Mouse (Mus musculus) heart, embryonic 14.5 days (tissue): ENCODE data around the gene Sptbn4. TPM values are rescaled to one million over a fixed set of nuclear protein-coding genes. Genes with fewer than 3 reads are reported as not detected.

Experiments
- ATAC-seq: fragments of 200-750 bp; cut with Nextera tagmentation; 2 replicates; pipeline ENCODE4 v1.8.0; 2017; ENCODE audit warnings: low read depth, moderate TSS enrichment; ENCODE audit not compliant: insufficient number of reproducible peaks, insufficient read depth, low FRiP score
- H3K27ac ChIP-seq, 2 experiments: fragments of 200-500 bp in 1 of 2; fragments of 300-500 bp in 1 of 2; sonication (generic) in 1 of 2; replicated peaks in 1 of 2; 2 replicates each; pipeline ENCODE4 v1.5.1; 2012 to 2014; ENCODE audit warnings: low read depth in 2 of 2, low read length in 2 of 2, control low read depth in 1 of 2, mild to moderate bottlenecking in 1 of 2, mixed read lengths in 1 of 2; ENCODE audit not compliant: control insufficient read depth in 1 of 2, insufficient read depth in 1 of 2
- H3K27me3 ChIP-seq: fragments of 300-500 bp; sonication (generic); 2 replicates; pipeline ENCODE4 v1.6.1; 2014; ENCODE audit warnings: mild to moderate bottlenecking, low read length, control low read depth; ENCODE audit not compliant: control insufficient read depth, insufficient read depth
- H3K36me3 ChIP-seq: fragments of 300-500 bp; sonication (generic); 2 replicates; pipeline ENCODE4 v1.6.1; 2014; ENCODE audit warnings: mild to moderate bottlenecking, control low read depth, low read length, mixed read lengths; ENCODE audit not compliant: control insufficient read depth, insufficient read depth
- H3K4me1 ChIP-seq, 2 experiments: fragments of 200-500 bp in 1 of 2; fragments of 300-500 bp in 1 of 2; sonication (generic) in 1 of 2; 2 replicates each; pipeline ENCODE4 v1.6.1; 2012 to 2014; ENCODE audit warnings: low read length in 2 of 2, control low read depth in 1 of 2, mixed read lengths in 1 of 2; ENCODE audit not compliant: control insufficient read depth in 2 of 2, insufficient read depth in 2 of 2
- H3K4me2 ChIP-seq: fragments of 300-500 bp; sonication (generic); 2 replicates; pipeline ENCODE4 v1.6.1; 2014; ENCODE audit warnings: mild to moderate bottlenecking, low read length
- H3K4me3 ChIP-seq, 2 experiments: fragments of 200-500 bp in 1 of 2; fragments of 300-500 bp in 1 of 2; sonication (generic) in 1 of 2; 2 replicates each; pipeline ENCODE4 v1.5.1; 2012 to 2014; ENCODE audit warnings: low read length in 2 of 2, mild to moderate bottlenecking in 2 of 2, control low read depth in 1 of 2, low read depth in 1 of 2, moderate library complexity in 1 of 2; ENCODE audit not compliant: control insufficient read depth in 1 of 2, insufficient read depth in 1 of 2
- H3K9ac ChIP-seq: fragments of 300-500 bp; sonication (generic); 2 replicates; pipeline ENCODE4 v1.6.1; 2014; ENCODE audit warnings: mild to moderate bottlenecking, low read length
- H3K9me3 ChIP-seq: fragments of 300-500 bp; sonication (generic); 2 replicates; pipeline ENCODE4 v1.6.1; 2016; ENCODE audit warnings: low read length, control low read depth; ENCODE audit not compliant: control insufficient read depth
- WGBS: fragments of 180-500 bp; shearing (Covaris S2); extraction: QIAGEN DNeasy Blood & Tissue Kit; methylation state at CpG from one replicate; pipeline ENCODE4 v1.1.7; 2014; 5-methylcytosine and 5-hydroxymethylcytosine counted together
- polyA plus RNA-seq: library from polyadenylated mRNA; unstranded; fragments of >200 nt; fragmentation: Nextera tagmentation; extraction: Ambion mirVana; gene quantifications from 2 replicates; pipeline ENCODE4 v1.2.1, GENCODE M21; 2014

The Sptbn4 gene
- polyA plus RNA-seq, 1 experiment from 2014 or later = 0.15 TPM

DNA sequence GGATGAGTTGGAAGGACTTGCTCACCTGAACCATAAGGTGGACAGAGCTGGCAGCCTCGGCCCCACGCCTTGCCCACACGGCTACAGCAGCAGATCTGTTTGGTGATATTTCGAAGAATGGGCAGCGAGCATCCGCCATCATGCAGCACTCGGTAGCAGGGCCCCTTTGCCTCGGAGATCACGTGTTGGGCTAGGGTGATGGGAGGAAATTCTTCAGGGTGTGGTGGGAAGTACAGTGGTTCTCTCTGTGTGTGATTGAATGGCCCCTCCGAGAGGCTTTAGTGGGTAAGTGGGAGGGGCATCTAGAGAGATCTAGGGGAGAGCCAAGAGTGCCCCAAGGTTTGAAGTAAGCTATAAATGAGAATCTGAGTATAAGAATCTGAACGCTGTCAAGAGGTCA, 119.3 kb downstream of the Sptbn4 start:
- H3K9me3 ChIP-seq = no peaks in the 10 kb centered on the region
- 85% methylated on average over 11 of the region's 11 CpGs for WGBS
- peaks cover 33% of the 10 kb centered on the region; the same call in 1 of the 2 replicates for H3K36me3 ChIP-seq
- ATAC-seq = no peak
- no peak overlapping the region for H3K4me3 ChIP-seq
- H3K9ac ChIP-seq = no peak overlapping the region
- peaks cover 7 to 37% of the 10 kb centered on the region in 2 experiments; a peak in 3 of 4 replicates for H3K4me1 ChIP-seq
- H3K4me2 ChIP-seq = no peak overlapping the region
- H3K27me3 ChIP-seq = peaks cover 90% of the 10 kb centered on the region
- H3K27ac ChIP-seq = no peak overlapping the region

DNA sequence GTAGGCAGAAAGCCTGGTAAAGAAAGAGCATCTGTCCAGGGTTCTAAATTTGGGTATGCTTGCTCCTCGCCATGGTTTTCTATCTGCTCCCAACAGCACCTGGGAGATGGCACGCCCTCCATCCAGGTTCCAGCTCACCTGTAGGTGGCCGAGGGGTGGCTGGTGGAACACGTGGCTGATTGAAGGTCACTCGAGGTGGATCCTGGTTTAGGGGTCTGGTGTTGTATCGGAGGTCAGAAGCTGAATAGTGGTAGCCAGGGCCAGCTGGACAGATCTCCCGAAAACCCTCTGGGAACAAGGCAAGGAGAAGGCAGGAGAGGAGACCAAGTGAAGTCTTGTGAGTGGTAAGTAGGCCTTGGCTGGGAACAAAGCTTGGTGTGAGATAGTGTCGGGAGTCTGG, 120.0 kb downstream of the Sptbn4 start:
- H3K4me1 ChIP-seq = peaks cover 7 to 36% of the 10 kb centered on the region in 2 experiments; a peak in 3 of 4 replicates

DNA sequence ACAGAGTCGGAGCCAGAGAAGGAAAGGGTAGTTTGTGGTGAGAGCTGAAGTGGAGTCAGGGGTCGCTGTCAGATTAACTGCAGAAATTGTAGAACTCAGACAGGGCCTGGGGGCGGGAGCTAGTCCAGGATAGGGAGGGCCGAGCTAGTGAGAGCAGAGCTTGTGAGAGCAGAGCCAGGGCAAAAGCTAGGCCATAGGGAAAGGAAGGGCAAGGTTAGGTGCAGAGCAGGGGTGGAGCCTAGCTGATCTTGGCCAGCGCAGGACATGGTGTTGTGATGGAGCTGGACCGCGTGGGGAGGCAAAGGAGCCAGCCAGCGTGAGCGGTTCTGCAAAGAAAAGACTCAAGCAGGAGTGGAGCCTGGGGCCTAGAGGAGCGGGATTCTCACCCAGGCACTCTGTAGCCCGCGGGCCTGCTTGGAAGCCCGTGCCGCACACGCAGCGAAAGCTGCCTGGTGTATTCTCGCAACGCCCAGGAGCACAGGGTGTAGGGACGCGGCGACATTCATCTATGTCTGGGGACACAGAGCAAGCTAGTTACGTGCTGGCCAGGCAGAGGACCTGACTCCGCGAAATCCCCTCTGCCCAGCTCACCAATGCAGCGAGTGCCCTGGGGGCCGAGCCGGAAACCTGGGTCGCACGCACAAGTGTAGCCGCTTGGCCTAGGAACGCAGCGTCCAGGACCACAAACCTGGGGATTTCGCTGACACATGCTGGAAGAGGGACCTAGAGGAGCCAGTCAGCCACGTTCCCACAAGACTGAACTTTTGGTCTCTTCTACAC, 121.2 kb downstream of the Sptbn4 start:
- peaks cover 79% of the 10 kb centered on the region for H3K27me3 ChIP-seq
- H3K9ac ChIP-seq = no peak overlapping the region
- peak overlapping the region in 1 of 2 experiments; percentile 20; a peak in 1 of 4 replicates for H3K4me3 ChIP-seq
- peak overlapping the region; percentile 48 for H3K4me2 ChIP-seq
- 41% methylated on average over 34 of the region's 34 CpGs for WGBS
- no peak overlapping the region for H3K27ac ChIP-seq
- H3K9me3 ChIP-seq = no peaks in the 10 kb centered on the region
- peaks cover 41% of the 10 kb centered on the region for H3K36me3 ChIP-seq
- no peak for ATAC-seq
- peaks cover 5 to 28% of the 10 kb centered on the region in 2 experiments; a peak in 3 of 4 replicates for H3K4me1 ChIP-seq

More for the DNA sequence above, 120.0 kb downstream of the Sptbn4 start:
- Histone ChIP-seq H3K9me3 (no peaks in the 10 kb centered on the region), H3K4me2 (no peak overlapping the region), H3K36me3 (peaks cover 39% of the 10 kb centered on the region), H3K27ac (no peak overlapping the region), H3K4me3 (no peak overlapping the region), H3K27me3 (peaks cover 90% of the 10 kb centered on the region), H3K9ac (no peak overlapping the region)
- 89% methylated on average over 8 of the region's 8 CpGs for WGBS
- no peak for ATAC-seq

DNA sequence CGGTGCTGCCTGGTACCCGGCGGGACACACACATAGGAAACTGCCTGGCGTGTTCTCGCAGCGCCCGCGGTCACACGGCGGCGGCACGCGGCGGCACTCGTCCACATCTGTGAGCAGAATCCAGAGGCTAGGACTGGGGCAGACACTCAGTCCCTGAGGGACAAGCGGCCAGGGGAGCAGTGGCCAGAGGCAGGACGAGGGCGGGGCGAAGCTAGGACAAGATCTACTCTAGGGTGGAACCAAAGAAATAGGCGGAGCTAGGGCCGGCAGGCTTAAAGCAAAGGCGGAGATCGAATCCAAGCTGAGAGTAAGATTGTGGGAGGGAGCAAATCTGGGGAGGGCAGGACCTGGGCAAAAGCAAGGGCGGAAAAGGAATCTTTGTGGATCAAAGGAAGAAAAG, 121.8 kb downstream of the Sptbn4 start:
- Histone ChIP-seq H3K4me3 (peak overlapping the region; percentile 15 to 20; a peak in 3 of 4 replicates), H3K36me3 (peaks cover 41% of the 10 kb centered on the region), H3K9ac (0 out of 2 replicates have a peak overlapping the region, but pooled peaks have one; percentile 10), H3K4me1 (peaks cover 5 to 23% of the 10 kb centered on the region in 2 experiments; a peak in 3 of 4 replicates), H3K27ac (no peak overlapping the region), H3K27me3 (peaks cover 74% of the 10 kb centered on the region), H3K9me3 (no peaks in the 10 kb centered on the region), H3K4me2 (peak overlapping the region; percentile 48)
- no peak for ATAC-seq
- 6% methylated on average over 24 of the region's 24 CpGs for WGBS

DNA sequence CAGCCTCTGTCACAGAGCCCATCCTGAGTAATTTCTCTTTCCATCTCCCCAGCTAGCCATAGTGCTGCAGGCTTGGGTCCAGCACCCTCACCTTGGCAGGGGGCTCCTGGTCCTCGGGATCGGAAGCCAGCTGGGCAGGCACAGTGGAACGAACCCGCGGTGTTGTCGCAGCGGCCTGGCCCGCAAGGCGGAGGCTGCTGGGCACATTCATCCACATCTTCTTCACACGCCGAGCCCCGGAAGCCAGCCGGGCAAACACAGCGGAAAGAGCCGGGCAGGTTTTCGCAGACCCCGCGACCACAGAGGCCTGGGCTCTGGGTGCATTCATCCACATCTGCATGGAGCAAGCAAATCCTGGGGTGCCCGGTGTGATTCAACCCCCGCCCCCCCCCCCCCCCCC, 122.6 kb downstream of the Sptbn4 start:
- H3K4me2 ChIP-seq = no peak overlapping the region
- H3K9me3 ChIP-seq = no peaks in the 10 kb centered on the region
- ATAC-seq = no peak
- H3K27me3 ChIP-seq = peaks cover 66% of the 10 kb centered on the region
- H3K4me1 ChIP-seq = peaks cover 3 to 16% of the 10 kb centered on the region in 2 experiments; a peak in 3 of 4 replicates
- no peak overlapping the region for H3K9ac ChIP-seq
- H3K4me3 ChIP-seq = no peak overlapping the region
- H3K36me3 ChIP-seq = peaks cover 41% of the 10 kb centered on the region
- 46% methylated on average over 18 of the region's 20 CpGs for WGBS
- H3K27ac ChIP-seq = no peak overlapping the region

DNA sequence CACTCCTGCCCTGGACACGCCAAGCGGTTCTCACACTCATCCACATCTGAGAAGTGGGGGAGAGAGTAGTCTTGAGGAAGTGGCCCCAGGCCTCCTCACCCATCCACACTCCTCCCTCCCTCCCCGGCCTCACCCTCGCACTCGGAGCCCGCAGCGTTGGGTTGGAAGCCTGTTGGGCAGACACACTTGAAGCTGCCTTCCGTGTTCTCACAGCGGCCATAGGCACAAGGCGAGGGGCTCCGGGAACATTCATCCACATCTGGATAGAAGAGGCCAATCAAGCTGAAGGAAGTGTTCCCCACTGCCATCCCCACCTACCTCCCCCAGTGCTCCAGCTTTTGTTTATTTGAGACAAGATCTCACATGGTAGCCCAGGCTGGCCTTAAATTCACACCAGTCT, 123.3 kb downstream of the Sptbn4 start:
- H3K9me3 ChIP-seq = no peaks in the 10 kb centered on the region
- peaks cover 0 to 9% of the 10 kb centered on the region in 2 experiments; a peak in 3 of 4 replicates for H3K4me1 ChIP-seq
- peaks cover 41% of the 10 kb centered on the region for H3K36me3 ChIP-seq
- H3K9ac ChIP-seq = no peak overlapping the region
- no peak overlapping the region for H3K27ac ChIP-seq
- WGBS = 92% methylated on average over 11 of the region's 11 CpGs
- H3K4me3 ChIP-seq = no peak overlapping the region
- H3K27me3 ChIP-seq = peaks cover 59% of the 10 kb centered on the region
- no peak for ATAC-seq
- no peak overlapping the region for H3K4me2 ChIP-seq

DNA sequence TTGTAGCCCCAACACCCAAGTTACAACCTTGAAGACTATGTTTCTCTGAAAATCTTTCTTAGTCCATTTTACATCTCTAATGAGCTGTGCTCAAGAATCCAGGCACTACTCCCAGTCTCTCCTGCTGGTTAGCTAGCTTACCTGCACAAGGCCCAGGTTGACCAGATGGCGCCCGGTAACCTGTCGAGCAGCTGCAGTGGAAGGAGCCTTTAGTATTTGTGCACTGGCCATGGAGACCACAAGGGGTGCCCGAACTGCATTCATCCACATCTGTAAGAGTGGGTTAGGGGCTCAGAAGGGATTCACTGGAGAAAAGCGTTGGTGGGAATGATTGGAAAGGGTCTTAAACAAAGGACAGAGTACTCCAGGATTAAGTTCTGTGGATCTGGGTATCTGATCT, 124.5 kb downstream of the Sptbn4 start:
- H3K36me3 ChIP-seq = peaks cover 46% of the 10 kb centered on the region
- no peak overlapping the region for H3K4me2 ChIP-seq
- H3K9ac ChIP-seq = no peak overlapping the region
- peaks cover 48% of the 10 kb centered on the region for H3K27me3 ChIP-seq
- 89% methylated on average over 5 of the region's 5 CpGs for WGBS
- ATAC-seq = no peak
- peaks cover 0 to 4% of the 10 kb centered on the region in 2 experiments; a peak in 2 of 4 replicates for H3K4me1 ChIP-seq
- H3K9me3 ChIP-seq = no peaks in the 10 kb centered on the region
- no peak overlapping the region for H3K27ac ChIP-seq
- H3K4me3 ChIP-seq = no peak overlapping the region
